Mouse (Mus musculus): ENCODE measurements around the gene Mmgt2. TPM values are rescaled to one million over a fixed set of nuclear protein-coding genes. Genes with fewer than 3 reads are reported as not detected.

Gene Mmgt2
- polyA plus RNA-seq, 1 experiment from 2014 or later: 44.2 TPM

DNA sequence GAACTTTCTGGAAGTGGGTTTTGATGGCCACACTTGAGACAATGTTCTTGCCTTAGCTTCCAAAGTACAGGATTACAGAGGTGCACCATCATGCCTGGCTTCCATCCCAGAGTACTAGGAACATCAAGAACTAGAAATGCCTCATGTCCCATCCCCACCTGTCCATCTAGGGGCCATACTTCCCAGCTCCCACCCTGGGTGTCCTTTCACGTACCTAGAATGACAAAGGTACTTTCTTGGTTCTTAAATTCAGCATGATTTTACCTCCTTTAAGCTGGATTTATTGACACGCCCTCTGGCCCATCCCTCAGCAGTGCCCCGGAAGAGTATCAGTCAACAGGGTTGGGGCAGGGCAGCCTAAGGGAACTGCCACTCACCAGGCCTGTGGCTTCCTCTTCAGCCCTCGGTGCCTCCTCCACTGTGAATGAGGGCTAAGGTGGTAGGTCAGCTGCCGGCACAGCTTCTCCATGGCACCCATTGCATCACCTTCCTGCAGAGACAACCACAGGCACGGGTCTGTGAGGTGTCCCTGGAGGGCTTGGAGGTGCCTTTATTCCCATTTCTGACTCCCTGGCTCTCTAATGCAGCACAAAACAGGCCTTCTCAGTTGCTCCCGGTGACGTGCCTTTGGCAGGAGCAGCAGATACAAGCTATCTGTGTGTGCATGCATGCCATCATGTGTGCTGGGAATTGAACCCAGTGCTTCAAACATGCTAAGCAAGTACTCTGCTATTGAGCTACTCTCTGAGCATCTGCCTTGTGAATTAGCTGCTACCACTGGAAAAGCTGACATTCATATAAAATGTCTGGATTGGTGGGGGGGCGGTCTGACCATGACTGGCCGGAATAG, 39.4 kb upstream of the Mmgt2 start:
- H3K36me3 ChIP-seq (replicated peaks): peaks cover 78% of the 10 kb centered on the region
- no peak overlapping the region for H3K27ac ChIP-seq (replicated peaks)
- no peak for DNase-seq (ENCODE audit: low spot score)
- whole genome bisulfite sequencing: 80% methylated on average over 10 of the region's 10 CpGs
- H3K4me3 ChIP-seq: no peak overlapping the region
- H3K27me3 ChIP-seq (replicated peaks; ENCODE audit: low read depth, poor library complexity, severe bottlenecking): no peaks in the 10 kb centered on the region
- H3K9me3 ChIP-seq: no peaks in the 10 kb centered on the region
- peaks cover 38% of the 10 kb centered on the region for H3K4me1 ChIP-seq

DNA sequence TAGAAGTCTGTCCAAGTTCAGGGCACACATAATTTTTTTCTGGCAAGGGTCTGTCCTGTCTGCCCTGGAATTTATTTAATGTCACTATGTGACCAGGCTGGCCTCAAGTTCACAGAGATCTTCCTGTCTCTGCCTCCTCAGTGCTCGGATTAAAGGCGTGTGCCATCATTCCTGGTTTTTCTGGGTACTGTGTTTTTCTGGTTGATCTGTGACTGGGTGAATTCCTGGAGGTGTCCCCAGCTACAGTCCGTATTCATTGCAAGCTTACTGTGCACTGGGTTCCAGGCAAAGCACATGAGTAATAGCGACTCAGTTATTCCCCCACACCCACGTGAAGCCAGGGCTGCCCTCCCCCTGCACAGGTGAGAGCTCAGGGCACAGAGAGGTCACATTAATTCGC, 38.2 kb upstream of the Mmgt2 start:
- H3K9me3 ChIP-seq: no peaks in the 10 kb centered on the region
- peaks cover 67% of the 10 kb centered on the region for H3K36me3 ChIP-seq (replicated peaks)
- no peak overlapping the region for H3K4me3 ChIP-seq
- 0 out of 2 replicates have a peak, but pooled peaks cover 6% of the 10 kb centered on the region for H3K27me3 ChIP-seq (replicated peaks; ENCODE audit: low read depth, poor library complexity, severe bottlenecking)
- WGBS: 92% methylated on average over 6 of the region's 6 CpGs
- H3K27ac ChIP-seq (replicated peaks): no peak overlapping the region
- no peak for DNase-seq (ENCODE audit: low spot score)
- H3K4me1 ChIP-seq: peaks cover 35% of the 10 kb centered on the region

DNA sequence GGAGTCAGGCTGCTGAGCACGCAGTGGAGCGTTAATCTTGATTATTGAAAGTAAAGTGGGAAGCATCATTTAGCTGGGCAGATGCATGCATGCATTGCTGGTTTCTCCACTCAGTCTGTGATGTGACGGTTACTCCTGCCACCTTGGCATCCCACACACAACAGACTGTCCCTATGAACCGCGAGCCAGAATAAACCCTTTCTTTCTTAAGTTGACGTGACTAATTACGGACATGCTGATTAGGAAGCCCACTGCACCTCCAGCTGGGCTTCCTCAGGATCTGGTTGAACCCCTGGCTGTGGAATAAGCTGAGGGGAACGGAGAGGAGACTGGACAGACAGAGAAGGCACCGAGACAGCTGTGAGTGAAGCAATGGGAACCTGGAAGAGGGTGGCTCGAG, 35.9 kb upstream of the Mmgt2 start:
- peaks cover 66% of the 10 kb centered on the region for H3K36me3 ChIP-seq (replicated peaks)
- H3K4me1 ChIP-seq: peaks cover 23% of the 10 kb centered on the region
- WGBS: 64% methylated on average over 10 of the region's 10 CpGs
- H3K4me3 ChIP-seq: no peak overlapping the region; the same call in 1 of the 2 replicates
- H3K27me3 ChIP-seq (replicated peaks; ENCODE audit: low read depth, poor library complexity, severe bottlenecking): 0 out of 2 replicates have a peak, but pooled peaks cover 6% of the 10 kb centered on the region
- H3K9me3 ChIP-seq: no peaks in the 10 kb centered on the region
- DNase-seq (ENCODE audit: low spot score): no peak
- 0 out of 2 replicates have a peak overlapping the region, but pooled peaks have one; percentile 41 for H3K27ac ChIP-seq (replicated peaks)

DNA sequence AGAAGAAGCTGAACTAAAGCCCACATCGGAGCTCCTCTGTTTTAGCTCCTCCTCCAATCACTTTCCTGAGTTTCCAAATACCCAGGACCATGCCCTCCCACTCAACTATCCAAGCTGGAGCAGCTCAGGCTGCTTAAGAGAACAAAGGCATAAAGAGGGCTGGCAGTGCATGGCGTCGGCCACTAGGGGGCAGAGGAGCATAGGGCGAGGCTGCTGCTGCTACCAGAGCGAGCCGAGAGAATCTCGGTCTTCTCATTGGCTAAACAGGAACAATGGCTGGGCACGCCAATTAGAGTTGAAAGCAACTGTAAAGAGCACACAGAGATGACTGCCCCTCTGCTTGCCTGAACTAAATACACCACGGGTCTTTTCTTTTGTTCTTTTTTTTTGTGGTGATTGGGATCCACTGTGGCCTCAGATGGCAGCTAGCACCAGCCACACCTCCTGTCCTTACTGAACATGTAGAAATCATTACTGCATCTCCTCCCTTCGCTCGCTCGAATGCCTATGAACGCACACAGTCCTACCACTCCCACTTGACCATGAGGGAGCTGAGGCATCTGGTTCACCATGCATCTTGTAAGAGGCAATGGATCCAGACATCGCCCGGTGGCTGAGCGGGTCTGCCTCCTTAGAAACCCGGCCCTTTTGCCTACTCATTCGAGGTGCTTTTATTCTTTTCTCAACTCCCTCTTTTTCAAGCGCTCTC, 34.7 kb upstream of the Mmgt2 start:
- Histone ChIP-seq H3K4me3 (peak overlapping the region; percentile 43), H3K27ac (replicated peaks) (peak overlapping the region; percentile 85), H3K27me3 (replicated peaks; ENCODE audit: low read depth, poor library complexity, severe bottlenecking) (0 out of 2 replicates have a peak, but pooled peaks cover 6% of the 10 kb centered on the region), H3K9me3 (no peaks in the 10 kb centered on the region), H3K4me1 (peaks cover 23% of the 10 kb centered on the region), H3K36me3 (replicated peaks) (peaks cover 65% of the 10 kb centered on the region)
- peak; percentile 97 for DNase-seq (ENCODE audit: low spot score)
- WGBS: 13% methylated on average over 19 of the region's 19 CpGs

GRCm38 (mm10) chr11:62614876-62615410, 33.5 kb upstream of the Mmgt2 start:
- Histone ChIP-seq H3K27ac (replicated peaks) (peak overlapping the region; percentile 85), H3K9me3 (no peaks in the 10 kb centered on the region), H3K27me3 (replicated peaks; ENCODE audit: low read depth, poor library complexity, severe bottlenecking) (0 out of 2 replicates have a peak, but pooled peaks cover 6% of the 10 kb centered on the region), H3K4me3 (no peak overlapping the region), H3K4me1 (peaks cover 23% of the 10 kb centered on the region), H3K36me3 (replicated peaks) (peaks cover 65% of the 10 kb centered on the region)
- DNase-seq (ENCODE audit: low spot score): no peak
- 86% methylated on average over 8 of the region's 8 CpGs for WGBS

- WGBS: 87% methylated on average over 4 of the region's 4 CpGs
- no peak for DNase-seq (ENCODE audit: low spot score)
- Histone ChIP-seq H3K36me3 (replicated peaks) (peaks cover 65% of the 10 kb centered on the region), H3K27ac (replicated peaks) (no peak overlapping the region), H3K27me3 (replicated peaks; ENCODE audit: low read depth, poor library complexity, severe bottlenecking) (0 out of 2 replicates have a peak, but pooled peaks cover 6% of the 10 kb centered on the region), H3K4me1 (peaks cover 23% of the 10 kb centered on the region), H3K4me3 (no peak overlapping the region), H3K9me3 (no peaks in the 10 kb centered on the region)
Measured at GRCm38 (mm10) chr11:62615456-62615855, 33.0 kb upstream of the Mmgt2 start.

DNA sequence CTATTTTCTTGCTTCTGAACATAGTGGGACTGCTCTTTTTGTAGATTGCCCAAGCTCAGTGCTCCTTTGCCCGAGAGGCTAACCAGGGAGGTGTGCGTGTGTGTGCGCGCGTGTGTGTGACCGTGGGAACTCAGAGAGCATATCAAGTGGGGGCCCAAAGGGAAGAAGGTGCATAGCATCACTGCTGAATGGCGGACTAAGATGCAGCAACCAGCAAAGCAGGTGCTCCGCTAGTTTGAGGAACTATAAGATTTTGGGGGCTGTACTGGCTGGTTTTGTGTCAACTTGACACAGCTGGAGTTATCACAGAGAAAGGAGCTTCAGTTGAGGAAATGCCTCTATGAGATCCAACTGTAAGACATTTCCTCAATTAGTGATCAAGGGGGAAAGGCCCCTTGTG, 27.4 kb upstream of the Mmgt2 start:
- 94% methylated on average over 8 of the region's 8 CpGs for WGBS
- no peak overlapping the region for H3K4me3 ChIP-seq
- peaks cover 35% of the 10 kb centered on the region for H3K4me1 ChIP-seq
- H3K27ac ChIP-seq (replicated peaks): no peak overlapping the region
- H3K36me3 ChIP-seq (replicated peaks): peaks cover 42% of the 10 kb centered on the region
- DNase-seq (ENCODE audit: low spot score): no peak
- no peaks in the 10 kb centered on the region for H3K9me3 ChIP-seq
- no peaks in the 10 kb centered on the region for H3K27me3 ChIP-seq (replicated peaks; ENCODE audit: low read depth, poor library complexity, severe bottlenecking)

GRCm38 (mm10) chr11:62621586-62622283, 26.7 kb upstream of the Mmgt2 start:
- H3K27ac ChIP-seq (replicated peaks): no peak overlapping the region
- H3K27me3 ChIP-seq (replicated peaks; ENCODE audit: low read depth, poor library complexity, severe bottlenecking): no peaks in the 10 kb centered on the region
- peaks cover 42% of the 10 kb centered on the region for H3K36me3 ChIP-seq (replicated peaks)
- no peak for DNase-seq (ENCODE audit: low spot score)
- peaks cover 36% of the 10 kb centered on the region for H3K4me1 ChIP-seq
- H3K4me3 ChIP-seq: no peak overlapping the region
- no peaks in the 10 kb centered on the region for H3K9me3 ChIP-seq
- 83% methylated on average over 4 of the region's 4 CpGs for WGBS

DNA sequence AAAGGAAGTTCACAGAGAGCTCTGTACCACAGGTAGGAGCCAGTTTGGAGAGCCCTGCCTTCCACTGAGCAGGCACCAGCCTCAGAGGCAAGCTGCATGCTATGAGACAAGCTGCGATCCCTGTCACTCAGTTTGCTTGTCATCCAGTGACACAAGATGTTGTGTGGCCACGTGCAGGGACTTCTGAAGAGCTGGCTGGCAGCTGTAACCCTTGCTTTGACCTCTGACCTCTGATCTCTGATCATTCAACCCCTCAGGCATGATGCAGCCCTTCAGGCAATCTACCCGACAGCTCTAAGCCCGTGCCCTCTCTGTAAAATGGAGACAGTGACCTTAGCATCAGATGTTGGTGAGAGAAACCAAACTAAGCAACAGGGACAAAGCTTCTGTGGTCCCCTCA, 25.6 kb upstream of the Mmgt2 start:
- H3K4me1 ChIP-seq: peaks cover 39% of the 10 kb centered on the region
- no peak for DNase-seq (ENCODE audit: low spot score)
- peak overlapping the region; percentile 79 for H3K27ac ChIP-seq (replicated peaks)
- WGBS: 23% methylated on average over 4 of the region's 4 CpGs
- no peaks in the 10 kb centered on the region for H3K27me3 ChIP-seq (replicated peaks; ENCODE audit: low read depth, poor library complexity, severe bottlenecking)
- no peak overlapping the region for H3K4me3 ChIP-seq
- no peaks in the 10 kb centered on the region for H3K9me3 ChIP-seq
- H3K36me3 ChIP-seq (replicated peaks): peaks cover 36% of the 10 kb centered on the region

DNA sequence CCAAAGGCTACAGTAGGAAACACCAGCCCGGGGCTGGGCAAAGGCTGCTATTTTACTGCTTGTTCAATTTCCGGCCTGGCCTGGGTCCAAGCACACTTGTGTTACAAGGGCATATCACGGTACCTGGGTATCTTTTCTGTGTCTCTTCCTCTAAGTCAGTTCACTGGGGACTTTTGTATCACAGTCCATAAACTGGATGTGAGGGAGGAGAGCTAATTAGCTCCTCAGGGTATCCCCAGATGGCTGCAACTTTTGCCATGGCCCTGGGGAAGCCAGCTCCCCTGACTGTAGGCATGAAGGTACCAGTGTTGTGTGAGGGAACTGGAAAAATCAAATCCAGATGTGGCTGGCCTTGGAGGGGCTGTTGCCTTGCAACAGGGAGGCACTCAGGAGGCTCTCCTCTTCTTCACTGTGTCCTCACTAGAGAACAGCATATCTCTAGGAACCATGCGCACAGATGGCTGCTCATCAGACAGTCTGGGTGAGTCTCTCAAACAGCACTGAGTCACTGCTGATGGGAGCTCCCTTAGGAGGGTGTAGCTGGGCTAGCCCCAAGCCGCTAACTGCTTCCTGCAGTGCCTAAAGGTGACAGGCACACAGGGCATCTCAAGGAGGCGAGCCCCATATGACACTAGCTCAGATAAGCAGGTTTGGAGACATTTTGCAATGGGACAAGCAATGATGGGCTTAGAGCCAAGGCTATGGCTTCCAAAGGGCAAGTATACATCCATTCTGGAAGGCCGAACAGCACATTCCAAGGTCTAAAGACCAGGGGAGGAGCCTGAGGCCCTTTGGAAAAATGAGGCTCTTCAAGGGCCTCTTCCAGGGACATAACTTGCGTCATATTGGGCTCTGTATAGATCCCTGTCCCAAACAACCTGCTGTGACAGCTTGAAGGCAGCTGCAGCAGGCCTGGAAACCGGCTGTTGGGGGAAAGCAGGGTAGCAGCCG, 23.8 kb upstream of the Mmgt2 start:
- peak; percentile 74 for DNase-seq (ENCODE audit: low spot score)
- H3K9me3 ChIP-seq: no peaks in the 10 kb centered on the region
- H3K36me3 ChIP-seq (replicated peaks): peaks cover 20% of the 10 kb centered on the region
- peak overlapping the region; percentile 26; the same call in 1 of the 2 replicates for H3K4me3 ChIP-seq
- WGBS: 48% methylated on average over 10 of the region's 10 CpGs
- peak overlapping the region; percentile 79 for H3K27ac ChIP-seq (replicated peaks)
- peaks cover 57% of the 10 kb centered on the region for H3K4me1 ChIP-seq
- H3K27me3 ChIP-seq (replicated peaks; ENCODE audit: low read depth, poor library complexity, severe bottlenecking): no peaks in the 10 kb centered on the region

Data from embryonic facial prominence, embryonic 10.5 days (tissue).